Mouse (Mus musculus): ENCODE measurements around the gene Ube3b. TPM values are rescaled to one million over a fixed set of nuclear protein-coding genes. Genes with fewer than 3 reads are reported as not detected.

The Ube3b gene
- total RNA-seq, 2 experiments from 2014 or later: 86.2 to 93.3 TPM

- no peak for DNase-seq (ENCODE audit: low spot score in 2 of 2)
These were observed 7.2 kb upstream of the Ube3b start for GRCm38 (mm10) chr5:114373174-114373573.

DNA sequence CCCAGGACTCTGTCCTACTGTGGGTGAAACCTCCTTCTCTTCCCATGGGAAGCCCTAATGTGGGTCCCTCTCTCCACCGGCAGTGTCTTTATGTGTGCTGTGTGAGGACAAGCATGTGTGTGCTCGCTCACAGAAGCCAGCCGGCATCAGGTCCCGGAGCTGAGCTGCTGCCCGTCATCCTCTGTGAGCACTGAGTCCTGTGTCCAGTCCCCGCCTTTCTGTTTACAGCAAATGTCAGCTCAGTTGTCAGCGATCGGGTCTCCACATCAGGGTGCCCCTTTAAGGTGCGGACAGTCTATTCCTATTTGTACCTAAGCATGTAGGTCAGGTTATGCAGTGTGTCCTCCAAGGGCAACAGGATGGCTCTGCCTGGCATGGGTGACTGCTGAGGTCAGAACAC, 6.8 kb upstream of the Ube3b start:
- DNase-seq (ENCODE audit: low spot score in 2 of 2): no peak

- DNase-seq (ENCODE audit: low spot score in 2 of 2): no peak
These were observed 5.8 kb upstream of the Ube3b start for GRCm38 (mm10) chr5:114374409-114375213.

GRCm38 (mm10) chr5:114378177-114378920, 2.1 kb upstream of the Ube3b start:
- DNase-seq (ENCODE audit: low spot score in 2 of 2): no peak

DNA sequence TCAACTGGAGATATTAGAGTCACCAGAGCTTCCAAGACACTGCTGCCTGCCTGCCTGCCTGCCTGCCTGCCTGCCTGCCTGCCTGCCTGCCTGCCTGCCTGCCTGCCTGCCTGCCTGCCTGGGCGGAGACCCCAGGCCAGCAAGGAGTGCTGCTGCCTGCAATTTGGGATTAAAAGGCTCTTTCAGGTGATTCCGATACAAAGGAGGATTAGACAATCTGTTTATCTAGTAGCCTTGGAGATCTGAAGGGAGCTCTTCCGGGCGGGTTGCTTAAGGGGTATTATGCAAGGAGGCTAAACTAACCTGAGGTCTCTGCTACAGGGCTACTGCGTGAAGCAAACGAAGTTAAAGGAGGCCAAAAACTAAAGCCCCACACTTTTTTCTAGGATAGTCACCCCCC, 1.5 kb upstream of the Ube3b start:
- no peak for DNase-seq (ENCODE audit: low spot score in 2 of 2)

DNA sequence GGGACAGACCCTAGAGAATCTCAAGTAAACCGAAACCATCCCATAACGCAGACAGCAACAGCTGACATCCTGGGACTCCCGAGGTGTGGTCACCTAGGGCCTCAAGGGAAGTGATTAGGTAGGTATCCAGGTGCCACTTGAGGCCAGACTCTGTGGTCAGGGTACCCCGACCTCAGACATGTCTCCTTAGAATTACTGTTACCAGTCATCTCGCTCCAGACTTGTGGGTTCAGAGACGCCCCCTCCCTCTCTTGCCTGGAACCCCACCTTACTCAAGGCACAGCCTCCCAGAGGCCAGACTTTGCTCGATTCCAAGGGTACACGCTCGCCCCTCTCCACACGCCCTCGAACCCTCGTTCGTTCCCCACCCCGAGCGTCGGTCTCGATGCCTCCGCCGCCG, 644 bp upstream of the Ube3b start:
- no peak for DNase-seq (ENCODE audit: low spot score in 2 of 2)

- DNase-seq (ENCODE audit: low spot score in 2 of 2): no peak
These were observed 575 bp downstream of the Ube3b start for GRCm38 (mm10) chr5:114381013-114381351.

DNA sequence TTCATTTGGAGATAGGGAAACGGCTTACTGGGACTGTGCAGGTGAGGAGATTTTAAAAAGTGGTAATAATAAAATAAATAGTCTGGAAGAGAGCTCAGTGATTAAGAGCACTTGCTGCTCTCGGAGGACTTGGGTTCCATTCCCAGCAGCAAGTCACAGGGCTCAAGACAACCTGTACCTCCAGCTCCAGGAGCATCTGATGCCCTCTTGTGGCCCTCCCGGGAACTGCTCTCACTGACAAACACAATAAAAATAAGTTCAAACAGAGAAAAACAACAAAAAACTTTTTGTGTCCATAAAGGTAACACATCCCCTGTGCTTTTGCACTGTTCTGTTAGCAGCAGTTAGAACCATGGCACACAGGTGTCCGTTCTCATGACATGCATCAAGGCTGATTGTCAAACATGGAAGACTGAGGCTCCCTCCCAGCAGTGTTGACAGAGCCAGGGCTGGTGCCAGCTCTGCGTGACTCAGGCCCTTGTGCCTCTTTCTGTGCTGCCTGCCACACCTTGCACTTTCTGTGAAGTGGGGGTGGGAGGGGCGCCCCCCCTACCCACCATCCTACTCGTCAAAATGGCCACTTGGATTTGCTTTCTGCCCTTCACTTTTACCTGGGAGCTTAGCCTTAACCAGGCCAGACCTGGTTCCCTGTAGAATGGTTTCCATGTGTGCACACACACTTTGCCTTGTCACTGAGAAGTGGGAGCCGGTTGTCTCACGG, 2.9 kb downstream of the Ube3b start:
- no peak for DNase-seq (ENCODE audit: low spot score in 2 of 2)

DNA sequence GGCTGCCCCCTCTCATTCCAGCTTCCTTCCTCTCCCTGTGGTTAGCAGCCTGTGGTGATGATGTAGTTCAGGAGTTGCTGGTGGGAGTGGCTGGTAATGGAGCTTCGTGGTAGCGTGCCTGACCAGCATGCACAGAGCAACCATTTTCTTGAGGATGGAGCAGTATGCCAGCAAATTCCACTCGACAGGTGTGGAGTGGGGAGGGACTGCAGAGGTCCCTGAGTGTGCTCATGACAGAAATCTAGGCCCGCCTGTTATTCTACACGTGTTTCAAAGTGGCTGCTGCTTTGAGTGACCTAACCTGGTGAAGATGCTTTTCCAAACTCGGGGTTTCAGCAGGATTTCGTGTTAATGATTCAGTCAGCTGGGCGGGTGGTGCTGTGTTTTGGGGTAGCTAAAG, 4.0 kb downstream of the Ube3b start:
- DNase-seq (ENCODE audit: low spot score in 2 of 2): no peak

DNA sequence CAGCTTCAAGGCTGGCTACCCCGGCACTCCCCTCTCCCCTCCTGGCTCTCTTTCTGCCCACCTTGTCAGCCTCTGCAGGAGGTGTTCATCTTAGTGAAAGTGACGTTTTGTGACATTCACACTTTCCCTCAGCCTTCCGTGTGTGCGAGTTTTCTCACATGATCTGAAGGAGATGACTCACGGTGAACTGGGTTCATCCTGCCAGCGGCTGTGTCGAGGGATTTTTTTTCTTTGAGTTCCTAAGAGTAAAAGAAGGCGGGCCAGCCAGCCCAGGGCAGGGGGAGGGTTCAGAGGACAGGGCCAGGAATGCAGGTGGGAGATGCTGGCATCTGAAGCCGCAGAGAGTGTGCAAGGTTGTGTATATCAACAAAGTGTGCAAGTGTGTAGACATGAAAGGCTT, 12.8 kb downstream of the Ube3b start:
- DNase-seq (ENCODE audit: low spot score in 2 of 2): no peak

GRCm38 (mm10) chr5:114406592-114406991, 26.2 kb downstream of the Ube3b start:
- no peak for DNase-seq (ENCODE audit: low spot score in 2 of 2)

GRCm38 (mm10) chr5:114407269-114407668, 26.9 kb downstream of the Ube3b start:
- DNase-seq (ENCODE audit: low spot score in 2 of 2): no peak

DNA sequence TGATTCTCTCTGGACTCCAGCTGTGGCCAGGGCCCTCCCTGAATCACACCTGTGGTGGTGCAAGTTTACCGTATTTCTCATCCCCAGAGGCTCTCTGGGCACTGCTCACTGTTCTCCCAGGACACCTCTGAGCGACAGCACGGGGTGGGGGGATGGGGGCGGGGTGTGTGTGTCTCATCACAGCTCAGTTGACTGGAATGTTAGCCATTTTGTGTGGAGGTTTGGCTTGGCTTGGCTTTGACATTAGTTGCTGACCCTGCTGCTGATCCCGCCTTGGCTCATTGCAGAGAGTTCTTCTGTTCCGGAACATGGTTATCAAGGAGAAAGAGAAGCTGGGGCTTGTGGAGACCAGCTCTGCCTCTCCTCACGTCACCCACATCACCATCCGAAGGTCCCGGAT, 27.4 kb downstream of the Ube3b start:
- no peak for DNase-seq (ENCODE audit: low spot score in 2 of 2)

- DNase-seq (ENCODE audit: low spot score in 2 of 2): no peak
These were observed 28.4 kb downstream of the Ube3b start for GRCm38 (mm10) chr5:114408846-114409245.

GRCm38 (mm10) chr5:114410429-114410828, 30.0 kb downstream of the Ube3b start:
- no peak for DNase-seq (ENCODE audit: low spot score in 2 of 2)

- DNase-seq (ENCODE audit: low spot score in 2 of 2): no peak
These were observed 32.1 kb downstream of the Ube3b start for GRCm38 (mm10) chr5:114412361-114412998.

DNA sequence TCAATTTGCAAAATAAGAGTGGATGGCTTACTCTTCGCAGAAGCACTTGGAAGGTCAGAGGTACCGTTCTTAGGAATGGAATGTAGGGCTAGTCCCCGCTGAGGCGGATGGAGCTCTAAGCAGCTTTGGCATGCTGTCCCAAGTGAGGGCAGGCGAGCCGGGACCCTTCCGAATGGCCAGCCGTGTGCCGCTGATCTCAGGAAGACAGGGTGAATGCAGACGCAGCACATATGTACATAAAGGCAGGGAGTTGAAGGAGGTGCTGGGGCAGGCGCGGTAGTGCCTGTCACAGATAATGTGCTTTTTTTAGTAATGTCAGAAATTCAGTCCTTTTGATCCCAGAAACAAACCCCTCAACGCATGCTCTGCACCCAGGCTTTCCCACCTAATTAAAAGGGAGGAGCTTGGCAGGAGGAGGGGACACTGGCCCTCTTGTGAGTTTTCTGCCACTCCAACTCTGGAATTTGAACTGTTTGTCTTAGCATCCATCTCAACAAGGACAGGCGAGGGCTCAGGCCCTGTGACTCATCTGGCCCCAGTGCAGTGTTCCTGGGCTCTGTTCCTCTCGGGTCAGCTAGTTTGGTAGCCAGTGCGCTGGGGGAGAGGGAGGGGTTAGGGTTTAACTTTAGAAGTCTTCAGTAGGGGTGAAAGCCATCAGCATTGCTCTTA, 32.8 kb downstream of the Ube3b start:
- DNase-seq (ENCODE audit: low spot score in 2 of 2): no peak

GRCm38 (mm10) chr5:114415606-114416005, 35.2 kb downstream of the Ube3b start:
- no peak for DNase-seq (ENCODE audit: low spot score in 2 of 2)

- no peak for DNase-seq (ENCODE audit: low spot score in 2 of 2)
These were observed 36.4 kb downstream of the Ube3b start for GRCm38 (mm10) chr5:114416855-114417254.

GRCm38 (mm10) chr5:114418541-114418940, 38.1 kb downstream of the Ube3b start:
- no peak for DNase-seq (ENCODE audit: low spot score in 2 of 2)

Measured in left cerebral cortex, adult 18-20 months (tissue).